ENCODE assay signal across 15 mouse cellular contexts in genomic region chr16:43431514-43432371, GRCm38 (mm10).
DNase-seq lines count a peak whose midpoint lies in the region; ATAC-seq and TF ChIP-seq lines count a peak whose summit lies in the region.
"Had no signal": no experiment of that assay in that cellular context is flagged by ENCODE, and none has a peak within 500 bp of the region (broad histone marks: within the 10 kb centered on the region; RNA-seq: fewer than 3 reads in every experiment).

No protein-coding gene starts in this region.

- peak overlapping the region; percentile 39; the same call in 1 of the 2 replicates for H3K27ac ChIP-seq in liver, adult 2 months (replicated peaks; ENCODE audit: insufficient read depth, low read depth, low read length)
- no peak overlapping the region for H3K27ac ChIP-seq in liver, embryonic 11.5 days (ENCODE audit: low read depth, low read length)
- H3K27ac ChIP-seq in heart, embryonic 12.5 days (ENCODE audit: poor library complexity, severe bottlenecking): no peak overlapping the region; the same call in 1 of the 2 replicates
- H3K27ac ChIP-seq in liver, embryonic 12.5 days: no peak overlapping the region
- H3K27ac ChIP-seq in forebrain, embryonic 10.5 days: no peak overlapping the region
- H3K27ac ChIP-seq: hindbrain, embryonic 13.5 days; layer of hippocampus, adult 2 months; liver, embryonic 13.5 days; neural tube, embryonic 13.5 days had no signal

- TF ChIP-seq CTCF in liver, adult 2 months (IDR thresholded peaks at IDR 0.05; ENCODE audit: low read depth, low read length): no peak

- H3K79me2 ChIP-seq in liver, adult 2 months (ENCODE audit: control insufficient read depth, insufficient read depth, low read length): peaks cover 11% of the 10 kb centered on the region; the same call in 1 of the 2 replicates

- DNase-seq in liver, adult 2 months (ENCODE audit: extremely low read depth, low read depth, low spot score): peak; percentile 50
- DNase-seq in liver, embryonic 11.5 days (ENCODE audit: low spot score): no peak
- peak; percentile 14 for DNase-seq in induced T-regulatory cell, adult 2 months (ENCODE audit: low read depth)
- DNase-seq in skeletal muscle tissue, adult 2 months (ENCODE audit: low read depth, low spot score): peak; percentile 51
- no peak for DNase-seq in adrenal gland, postnatal 36 days
- DNase-seq in forebrain, embryonic 10.5 days (ENCODE audit: extremely low spot score, low spot score): no peak
- DNase-seq: adrenal gland, adult 8-10 months; cerebellum, postnatal 14 days; liver, embryonic 13.5 days had no signal

- no peaks in the 10 kb centered on the region for H3K9me3 ChIP-seq in liver, embryonic 11.5 days (ENCODE audit: control insufficient read depth, low read length)
- H3K9me3 ChIP-seq in heart, embryonic 12.5 days (replicated peaks): no peaks in the 10 kb centered on the region
- no peaks in the 10 kb centered on the region for H3K9me3 ChIP-seq in liver, embryonic 12.5 days (replicated peaks)
- no peaks in the 10 kb centered on the region for H3K9me3 ChIP-seq in forebrain, embryonic 10.5 days
- H3K9me3 ChIP-seq: hindbrain, embryonic 13.5 days; liver, embryonic 13.5 days; neural tube, embryonic 13.5 days had no signal

- peaks cover 2% of the 10 kb centered on the region; the same call in 1 of the 2 replicates for H3K36me3 ChIP-seq in liver, adult 2 months (ENCODE audit: control insufficient read depth, insufficient read depth, low read length)
- no peaks in the 10 kb centered on the region for H3K36me3 ChIP-seq in liver, embryonic 11.5 days (ENCODE audit: control insufficient read depth, insufficient read depth, low read length)
- no peaks in the 10 kb centered on the region for H3K36me3 ChIP-seq in heart, embryonic 12.5 days
- H3K36me3 ChIP-seq in liver, embryonic 12.5 days: no peaks in the 10 kb centered on the region
- no peaks in the 10 kb centered on the region for H3K36me3 ChIP-seq in forebrain, embryonic 10.5 days (replicated peaks)
- H3K36me3 ChIP-seq: hindbrain, embryonic 13.5 days; liver, embryonic 13.5 days; neural tube, embryonic 13.5 days had no signal

- no peak overlapping the region for H3K9ac ChIP-seq in liver, adult 2 months (ENCODE audit: low read depth, low read length)
- no peak overlapping the region for H3K9ac ChIP-seq in liver, embryonic 11.5 days (ENCODE audit: low read depth, low read length)
- H3K9ac ChIP-seq in heart, embryonic 12.5 days: no peak overlapping the region
- no peak overlapping the region for H3K9ac ChIP-seq in liver, embryonic 12.5 days
- H3K9ac ChIP-seq: hindbrain, embryonic 13.5 days; liver, embryonic 13.5 days; neural tube, embryonic 13.5 days had no signal

- ATAC-seq in liver, embryonic 11.5 days (replicated peaks; ENCODE audit: low FRiP score): no peak
- ATAC-seq in heart, embryonic 12.5 days (ENCODE audit: insufficient number of reproducible peaks, low FRiP score): peak; percentile 42; the same call in 1 of the 2 replicates
- ATAC-seq in liver, embryonic 12.5 days: no peak
- ATAC-seq: lung, postnatal 0 days had no signal

- peaks cover 12% of the 10 kb centered on the region for H3K4me1 ChIP-seq in liver, adult 2 months (ENCODE audit: control insufficient read depth, insufficient read depth, low read length)
- H3K4me1 ChIP-seq in liver, embryonic 11.5 days (replicated peaks; ENCODE audit: control insufficient read depth, insufficient read depth, low read length): no peaks in the 10 kb centered on the region
- H3K4me1 ChIP-seq in heart, embryonic 12.5 days (replicated peaks): peaks cover 13% of the 10 kb centered on the region
- H3K4me1 ChIP-seq in liver, embryonic 12.5 days: no peaks in the 10 kb centered on the region
- H3K4me1 ChIP-seq in forebrain, embryonic 10.5 days: no peaks in the 10 kb centered on the region
- H3K4me1 ChIP-seq: hindbrain, embryonic 13.5 days; liver, embryonic 13.5 days; neural tube, embryonic 13.5 days had no signal

- no peak for TF ChIP-seq POLR2A in liver, adult 2 months (IDR thresholded peaks at IDR 0.05; ENCODE audit: extremely low read depth, insufficient read depth, low read length)

- no peak overlapping the region for H3K4me3 ChIP-seq in liver, adult 2 months (ENCODE audit: insufficient read depth, low read depth, low read length)
- no peak overlapping the region for H3K4me3 ChIP-seq in liver, embryonic 11.5 days (ENCODE audit: low read depth, low read length)
- H3K4me3 ChIP-seq in heart, embryonic 12.5 days: no peak overlapping the region
- H3K4me3 ChIP-seq in liver, embryonic 12.5 days: no peak overlapping the region
- no peak overlapping the region for H3K4me3 ChIP-seq in forebrain, embryonic 10.5 days
- H3K4me3 ChIP-seq: hindbrain, embryonic 13.5 days; layer of hippocampus, adult 2 months; liver, embryonic 13.5 days; neural tube, embryonic 13.5 days had no signal

- WGBS in liver, adult 2 months: 64% methylated on average over 5 of the region's 5 CpGs
- 78% methylated on average over 5 of the region's 5 CpGs for WGBS in liver, embryonic 11.5 days
- 47% methylated on average over 5 of the region's 5 CpGs for WGBS in heart, embryonic 12.5 days
- WGBS in liver, embryonic 12.5 days (ENCODE audit: insufficient replicate concordance): 68% methylated on average over 5 of the region's 5 CpGs
- WGBS in forebrain, embryonic 10.5 days: 87% methylated on average over 5 of the region's 5 CpGs

- no peaks in the 10 kb centered on the region for H3K27me3 ChIP-seq in liver, adult 2 months (ENCODE audit: control insufficient read depth, insufficient read depth, low read length)
- no peaks in the 10 kb centered on the region for H3K27me3 ChIP-seq in liver, embryonic 11.5 days (replicated peaks; ENCODE audit: control insufficient read depth, insufficient read depth, low read length)
- H3K27me3 ChIP-seq in heart, embryonic 12.5 days (replicated peaks): no peaks in the 10 kb centered on the region
- H3K27me3 ChIP-seq in liver, embryonic 12.5 days (replicated peaks): no peaks in the 10 kb centered on the region
- H3K27me3 ChIP-seq in forebrain, embryonic 10.5 days (ENCODE audit: poor library complexity, severe bottlenecking): no peaks in the 10 kb centered on the region
- H3K27me3 ChIP-seq: hindbrain, embryonic 13.5 days; liver, embryonic 13.5 days; neural tube, embryonic 13.5 days had no signal

- H3K4me2 ChIP-seq in liver, embryonic 11.5 days: no peak overlapping the region
- peak overlapping the region; percentile 31; the same call in 1 of the 2 replicates for H3K4me2 ChIP-seq in heart, embryonic 12.5 days
- H3K4me2 ChIP-seq in liver, embryonic 12.5 days: no peak overlapping the region
- H3K4me2 ChIP-seq: hindbrain, embryonic 13.5 days; liver, embryonic 13.5 days; neural tube, embryonic 13.5 days had no signal

Comparison
In these comparisons a context has a peak if more than half of its experiments do, and no peak if none do; other contexts are left out.
1. DNase-seq: peak in liver, adult 2 months (single experiment), induced T-regulatory cell, adult 2 months (single experiment) and skeletal muscle tissue, adult 2 months (single experiment); none in liver, embryonic 11.5 days (single experiment), adrenal gland, postnatal 36 days (0 of 2) and forebrain, embryonic 10.5 days (single experiment).